Mouse (Mus musculus): ENCODE measurements around the gene E2f8. TPM values are rescaled to one million over a fixed set of nuclear protein-coding genes. Genes with fewer than 3 reads are reported as not detected.

Gene E2f8
- total RNA-seq (2014; rRNA removed), result 0.92 and 2.0 TPM in 2 replicates
- polyA plus RNA-seq (2015; fragmentation: Nextera tagmentation; extraction: Ambion mirVana), result 1.0 and 1.1 TPM in 2 replicates

DNA sequence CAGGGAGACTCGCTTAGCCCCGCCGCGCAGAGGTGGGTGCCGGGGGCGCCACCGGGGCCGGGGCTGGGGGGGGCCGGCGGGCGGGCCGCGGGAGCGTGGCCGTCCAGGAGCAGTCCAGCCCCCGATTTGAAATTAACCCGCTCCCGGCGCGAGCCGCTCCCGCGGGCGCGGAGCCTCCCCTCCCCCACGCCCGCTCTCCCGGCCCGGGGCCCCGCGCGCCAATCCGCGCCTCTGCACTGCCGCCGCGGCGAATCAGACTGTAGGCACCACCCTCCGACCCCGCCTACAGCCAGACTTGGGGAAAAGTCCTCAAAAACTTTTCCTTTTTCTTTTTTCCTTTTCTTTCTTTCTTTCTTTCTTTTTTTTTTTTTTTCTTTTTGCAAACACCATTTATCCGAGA is at the start of gene E2f8:
Gene E2f8 (minus strand): TSS at position 111 of the 400 bp plus-strand sequence.
- H3K27me3 ChIP-seq (ENCODE audit: insufficient read depth, low read length), result peaks cover 11% of the 10 kb centered on the region
- peak; percentile 67 for DNase-seq
- no peak within 1 kb of the TSS for H3K27ac ChIP-seq (ENCODE audit: low read depth, low read length)
- H3K9me3 ChIP-seq (ENCODE audit: low read length), result no peaks in the 10 kb centered on the region
- H3K4me1 ChIP-seq (ENCODE audit: insufficient read depth), result no peaks in the 10 kb centered on the region
- TF ChIP-seq CTCF (IDR thresholded peaks at IDR 0.05; ENCODE audit: low read depth), result no peak
- peak; percentile 82 for ATAC-seq
- H3K36me3 ChIP-seq (ENCODE audit: insufficient read depth), result no peaks in the 10 kb centered on the region
- H3K4me3 ChIP-seq (ENCODE audit: low read depth, low read length), result peak within 1 kb of the TSS; percentile 68
- peak within 1 kb of the TSS; percentile 100 for H3K4me2 ChIP-seq (ENCODE audit: low read depth)
- WGBS, result under 1% methylated on average over 35 of the region's 41 CpGs
- peak within 1 kb of the TSS; percentile 44 for H3K9ac ChIP-seq

DNA sequence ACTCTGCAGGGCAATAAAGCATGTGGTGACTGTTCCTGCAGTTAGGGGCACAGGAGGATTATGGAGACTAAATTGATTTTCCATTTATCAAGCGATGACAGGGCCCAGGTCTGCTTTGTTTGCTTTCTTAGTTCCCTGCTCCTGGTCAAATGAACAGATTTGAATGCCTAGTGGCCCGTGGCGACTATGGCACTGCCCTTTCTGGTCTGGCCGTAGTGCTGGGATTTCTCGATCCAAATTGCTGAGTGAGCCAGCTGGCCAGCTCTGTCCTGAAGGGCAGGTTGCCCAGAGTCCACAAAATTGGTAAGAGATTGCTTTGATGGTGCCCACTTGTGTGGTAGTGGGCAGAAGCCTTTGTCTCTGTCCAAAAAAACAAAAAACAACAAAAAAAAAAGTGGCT is 49.0 kb upstream of the E2f8 start:
- no peak for TF ChIP-seq CTCF (IDR thresholded peaks at IDR 0.05; ENCODE audit: low read depth)
- Histone ChIP-seq H3K36me3 (ENCODE audit: insufficient read depth) (no peaks in the 10 kb centered on the region), H3K4me2 (ENCODE audit: low read depth) (no peak overlapping the region), H3K4me3 (ENCODE audit: low read depth, low read length) (no peak overlapping the region), H3K9me3 (ENCODE audit: low read length) (no peaks in the 10 kb centered on the region), H3K27ac (ENCODE audit: low read depth, low read length) (no peak overlapping the region), H3K4me1 (ENCODE audit: insufficient read depth) (no peaks in the 10 kb centered on the region), H3K27me3 (ENCODE audit: insufficient read depth, low read length) (no peaks in the 10 kb centered on the region; the same call in 1 of the 2 replicates), H3K9ac (no peak overlapping the region)
- DNase-seq, result peak; percentile 46
- 0 out of 2 replicates have a peak, but pooled peaks have one; percentile 34 for ATAC-seq
- 29% methylated on average over 5 of the region's 5 CpGs for WGBS

DNA sequence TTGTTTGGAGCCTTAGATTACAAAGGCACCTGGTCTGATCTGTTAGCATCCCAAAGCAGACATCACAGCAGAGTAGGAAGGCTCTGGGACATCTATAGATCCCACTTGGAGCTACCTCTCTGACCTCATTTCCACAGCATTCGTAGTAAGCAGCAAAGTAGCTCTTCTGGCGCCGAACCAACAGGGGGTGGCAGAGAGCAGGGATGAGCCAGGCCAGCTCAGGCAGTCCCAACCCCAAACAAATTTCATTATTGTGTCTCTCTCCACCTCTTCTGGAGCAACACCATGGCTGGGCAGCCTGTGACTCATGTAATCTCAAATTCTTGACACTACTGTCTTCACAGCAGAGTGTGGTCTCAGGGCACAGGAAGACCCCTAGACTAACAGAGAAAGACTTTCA is 47.0 kb upstream of the E2f8 start:
- no peaks in the 10 kb centered on the region for H3K9me3 ChIP-seq (ENCODE audit: low read length)
- peak; percentile 57 for DNase-seq
- H3K27me3 ChIP-seq (ENCODE audit: insufficient read depth, low read length), result no peaks in the 10 kb centered on the region; the same call in 1 of the 2 replicates
- peak; percentile 54; the same call in 1 of the 2 replicates for ATAC-seq
- H3K4me3 ChIP-seq (ENCODE audit: low read depth, low read length), result no peak overlapping the region
- H3K4me2 ChIP-seq (ENCODE audit: low read depth), result no peak overlapping the region
- no peaks in the 10 kb centered on the region for H3K36me3 ChIP-seq (ENCODE audit: insufficient read depth)
- no peak overlapping the region for H3K27ac ChIP-seq (ENCODE audit: low read depth, low read length)
- TF ChIP-seq CTCF (IDR thresholded peaks at IDR 0.05; ENCODE audit: low read depth), result peak; percentile 64
- no peaks in the 10 kb centered on the region for H3K4me1 ChIP-seq (ENCODE audit: insufficient read depth)
- WGBS, result 18% methylated on average over 3 of the region's 3 CpGs
- H3K9ac ChIP-seq, result no peak overlapping the region

DNA sequence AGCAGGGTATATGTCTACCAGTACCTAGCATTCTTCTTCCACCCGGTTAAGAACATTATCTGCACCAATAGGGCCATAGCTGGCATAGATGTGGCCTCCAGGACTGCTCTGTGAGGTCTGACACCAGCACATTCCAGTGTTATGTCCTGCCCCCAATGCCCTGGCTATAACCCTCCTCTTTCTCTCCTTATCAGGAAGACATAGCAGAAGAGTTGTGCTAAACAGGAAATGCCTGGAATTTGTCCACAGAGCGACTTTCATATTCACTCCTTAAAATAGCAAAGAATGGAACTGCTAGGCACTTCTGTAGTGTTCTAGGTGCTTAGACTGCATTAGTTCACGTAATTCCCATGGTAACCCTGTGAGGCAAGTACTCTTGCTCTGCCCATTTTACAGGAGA is 43.8 kb upstream of the E2f8 start:
- Histone ChIP-seq H3K9me3 (ENCODE audit: low read length) (no peaks in the 10 kb centered on the region), H3K27ac (ENCODE audit: low read depth, low read length) (no peak overlapping the region), H3K4me3 (ENCODE audit: low read depth, low read length) (no peak overlapping the region), H3K27me3 (ENCODE audit: insufficient read depth, low read length) (no peaks in the 10 kb centered on the region; the same call in 1 of the 2 replicates), H3K36me3 (ENCODE audit: insufficient read depth) (no peaks in the 10 kb centered on the region), H3K4me2 (ENCODE audit: low read depth) (no peak overlapping the region), H3K9ac (no peak overlapping the region), H3K4me1 (ENCODE audit: insufficient read depth) (no peaks in the 10 kb centered on the region)
- TF ChIP-seq CTCF (IDR thresholded peaks at IDR 0.05; ENCODE audit: low read depth), result no peak
- ATAC-seq (no peak), DNase-seq (no peak)
- 87% methylated on average over 3 of the region's 3 CpGs for whole genome bisulfite sequencing

DNA sequence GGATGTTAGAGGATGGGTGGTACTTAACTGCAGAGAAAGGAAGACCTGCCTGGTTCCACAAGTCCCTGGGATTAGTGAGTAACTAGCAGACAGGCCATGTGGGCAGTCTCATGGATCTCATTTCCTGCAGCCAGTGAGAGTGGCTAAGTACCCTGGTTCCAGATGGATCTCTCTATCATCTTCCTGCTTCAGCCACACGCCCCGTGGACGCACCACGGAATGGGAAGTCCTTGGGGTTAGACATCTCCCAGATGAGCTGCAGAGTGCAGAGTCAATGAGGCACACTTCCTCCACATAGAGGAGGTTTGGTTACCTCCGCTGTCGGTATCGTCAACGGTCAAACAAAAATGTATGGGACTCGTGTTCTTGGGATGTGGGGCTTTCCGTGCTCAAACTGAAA is 42.2 kb upstream of the E2f8 start:
- Histone ChIP-seq H3K27me3 (ENCODE audit: insufficient read depth, low read length) (no peaks in the 10 kb centered on the region; the same call in 1 of the 2 replicates), H3K27ac (ENCODE audit: low read depth, low read length) (no peak overlapping the region), H3K36me3 (ENCODE audit: insufficient read depth) (no peaks in the 10 kb centered on the region), H3K4me1 (ENCODE audit: insufficient read depth) (no peaks in the 10 kb centered on the region), H3K4me3 (ENCODE audit: low read depth, low read length) (no peak overlapping the region), H3K4me2 (ENCODE audit: low read depth) (no peak overlapping the region), H3K9me3 (ENCODE audit: low read length) (no peaks in the 10 kb centered on the region), H3K9ac (no peak overlapping the region)
- no peak for TF ChIP-seq CTCF (IDR thresholded peaks at IDR 0.05; ENCODE audit: low read depth)
- WGBS, result 93% methylated on average over 10 of the region's 10 CpGs
- no peak for DNase-seq
- no peak for ATAC-seq

DNA sequence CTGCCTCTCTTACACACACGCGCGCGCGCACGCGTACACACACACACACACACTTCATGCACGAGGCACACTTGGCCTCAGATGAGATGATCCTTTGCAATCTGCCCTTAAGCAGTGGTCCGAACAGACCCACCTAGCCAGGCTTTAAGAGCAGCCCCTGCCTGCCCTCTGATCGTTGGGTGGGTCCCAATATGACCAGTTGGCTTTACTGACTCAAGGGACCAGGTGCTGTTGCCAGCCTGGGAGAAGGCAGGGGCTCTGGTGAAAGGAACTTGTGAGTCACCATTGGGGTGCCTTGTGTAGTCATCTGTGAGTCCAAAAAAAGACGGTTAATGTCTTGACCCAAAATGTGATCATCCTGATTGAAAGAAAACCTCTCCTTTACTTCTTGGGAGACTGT is 37.0 kb upstream of the E2f8 start:
- Histone ChIP-seq H3K9me3 (ENCODE audit: low read length) (no peaks in the 10 kb centered on the region), H3K4me1 (ENCODE audit: insufficient read depth) (no peaks in the 10 kb centered on the region), H3K27me3 (ENCODE audit: insufficient read depth, low read length) (peaks cover 7% of the 10 kb centered on the region), H3K36me3 (ENCODE audit: insufficient read depth) (no peaks in the 10 kb centered on the region), H3K9ac (no peak overlapping the region), H3K27ac (ENCODE audit: low read depth, low read length) (no peak overlapping the region), H3K4me3 (ENCODE audit: low read depth, low read length) (no peak overlapping the region), H3K4me2 (ENCODE audit: low read depth) (no peak overlapping the region)
- TF ChIP-seq CTCF (IDR thresholded peaks at IDR 0.05; ENCODE audit: low read depth), result no peak
- WGBS, result 21% methylated on average over 11 of the region's 11 CpGs
- ATAC-seq (no peak), DNase-seq (no peak)

DNA sequence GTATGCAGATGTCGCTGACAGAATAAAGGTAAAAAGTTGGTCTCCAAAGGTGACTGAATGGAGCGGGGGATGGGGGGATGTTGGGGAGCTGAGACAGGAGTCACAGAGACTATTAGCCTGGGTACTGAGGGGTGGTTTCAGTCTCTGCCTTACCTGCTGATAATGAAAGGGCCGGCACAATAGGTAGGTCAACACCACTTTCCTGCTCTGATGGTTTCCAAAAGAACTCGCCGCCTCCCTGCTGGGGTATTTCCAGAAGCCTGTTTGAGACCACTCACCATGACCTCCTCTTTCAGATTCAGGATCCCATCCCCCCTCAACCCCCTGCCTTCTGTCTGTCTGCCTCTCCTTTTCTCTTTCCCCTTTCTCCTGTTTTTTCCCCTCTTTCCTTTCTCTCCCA is 36.6 kb upstream of the E2f8 start:
- H3K4me1 ChIP-seq (ENCODE audit: insufficient read depth), result no peaks in the 10 kb centered on the region
- no peak overlapping the region for H3K27ac ChIP-seq (ENCODE audit: low read depth, low read length)
- DNase-seq, result no peak
- peaks cover 7% of the 10 kb centered on the region for H3K27me3 ChIP-seq (ENCODE audit: insufficient read depth, low read length)
- TF ChIP-seq CTCF (IDR thresholded peaks at IDR 0.05; ENCODE audit: low read depth), result no peak
- H3K4me2 ChIP-seq (ENCODE audit: low read depth), result no peak overlapping the region
- no peaks in the 10 kb centered on the region for H3K9me3 ChIP-seq (ENCODE audit: low read length)
- H3K9ac ChIP-seq, result no peak overlapping the region
- H3K4me3 ChIP-seq (ENCODE audit: low read depth, low read length), result no peak overlapping the region
- ATAC-seq, result no peak
- WGBS, result 15% methylated on average over 5 of the region's 5 CpGs
- H3K36me3 ChIP-seq (ENCODE audit: insufficient read depth), result no peaks in the 10 kb centered on the region
